Mouse (Mus musculus) cortical plate, adult 2 months (tissue): ENCODE results near the gene Atp6v0d1.
A peak's percentile ranks its signal among the peaks of the same experiment; 100 is the strongest.

Source experiments
- CTCF ChIP-seq: fragments of 200-500 bp; IDR thresholded peaks from 2 replicates; pipeline ENCODE4 v1.5.1; 2011; ENCODE audit warnings: mild to moderate bottlenecking, control low read depth, low read length; ENCODE audit not compliant: insufficient read depth; ENCODE audit errors: extremely low read depth
- POLR2A ChIP-seq: fragments of 200-500 bp; IDR thresholded peaks from 2 replicates; pipeline ENCODE4 v1.6.1; 2011; ENCODE audit warnings: mild to moderate bottlenecking, low read length, control low read depth; ENCODE audit not compliant: insufficient read depth; ENCODE audit errors: extremely low read depth

- TF ChIP-seq CTCF (peak; percentile 73), POLR2A (no peak)
Measured at GRCm38 (mm10) chr8:105596362-105597034, 30.7 kb upstream of the Atp6v0d1 start.
